In the genomic region with DNA sequence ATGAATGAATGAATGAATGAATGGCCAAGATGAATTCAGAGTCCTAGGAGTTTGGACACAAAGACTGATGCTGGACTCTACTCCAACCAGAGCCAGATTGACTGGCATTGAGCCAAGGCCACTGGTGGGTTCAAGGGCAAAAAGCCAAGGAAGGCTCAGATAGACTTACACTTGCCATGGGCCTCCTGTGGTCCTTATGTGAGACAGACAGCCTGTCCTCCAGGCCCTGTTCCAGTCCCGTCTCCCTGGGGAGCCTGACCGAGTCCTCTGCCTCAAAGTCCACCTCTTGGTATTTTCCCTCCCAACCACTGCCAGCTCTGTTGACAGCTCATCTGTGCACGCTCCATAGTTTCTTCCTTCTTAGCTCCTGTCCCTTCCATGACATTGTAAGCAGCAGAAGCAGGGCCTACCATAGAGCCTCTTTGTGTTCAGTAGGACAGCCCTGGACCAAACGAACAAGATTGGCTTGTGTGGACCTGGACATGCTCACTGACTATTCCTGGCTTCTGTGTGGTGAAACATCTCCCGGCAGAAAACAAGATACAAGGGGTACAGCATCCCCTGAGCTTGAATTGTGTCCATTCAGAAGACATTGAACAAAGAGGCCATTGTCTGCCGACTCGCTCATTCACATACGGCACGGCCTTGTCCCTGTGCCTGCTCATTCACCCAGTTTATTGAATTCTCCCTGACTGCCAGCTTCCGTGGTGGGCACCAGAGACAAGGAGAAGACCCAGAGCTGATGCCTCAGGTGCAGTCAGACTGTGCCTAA, we compare ENCODE assay signal across 8 mouse cellular contexts. TPM values are rescaled to one million over a fixed set of nuclear protein-coding genes. Genes with fewer than 3 reads are reported as not detected.
A peak's percentile ranks its signal among the peaks of the same experiment; 100 is the strongest.
DNase-seq lines count a peak whose midpoint lies in the region.

No protein-coding gene starts in this region.

- DNase-seq in adrenal gland, postnatal 14 days: peak; percentile 11
- DNase-seq in adrenal gland, adult (ENCODE audit: inconsistent age in 2 of 2, low spot score in 1 of 2): no peak
- peak; percentile 53 for DNase-seq in layer of hippocampus, adult 11-12 months (ENCODE audit: low spot score)
- no peak for DNase-seq in layer of hippocampus, adult 9-10 months (ENCODE audit: low spot score)
- peak; percentile 27 for DNase-seq in MN1 (ENCODE audit: low spot score)
- peak; percentile 58 to 61 for DNase-seq in cerebellum, postnatal 36 days
- no peak for DNase-seq in lung, postnatal 10 days
- DNase-seq in gastrocnemius, postnatal 25 days: no peak

RNA-seq across cellular contexts. Expression of a gene that starts 10.8 kb away (rescaled TPM):
- total RNA-seq in adrenal gland, postnatal 14 days (2021): 12.3 and 13.6 TPM in 2 replicates
- 1 to 10 TPM; 5.8 to 7.4 TPM for total RNA-seq in gastrocnemius, postnatal 25 days (2021)

RNA-seq across cellular contexts. Expression of a gene that starts 18.9 kb away (rescaled TPM):
- 72.5 and 75.9 TPM in 2 replicates for total RNA-seq in adrenal gland, postnatal 14 days (2021)
- 10 to 100 TPM; 27.9 to 28.1 TPM for total RNA-seq in gastrocnemius, postnatal 25 days (2021)

RNA-seq across cellular contexts. Expression of a gene that starts 18.9 kb away (rescaled TPM):
- 8.1 and 9.4 TPM in 2 replicates for total RNA-seq in adrenal gland, postnatal 14 days (2021)
- 1 to 10 TPM; 1.9 to 3.0 TPM for total RNA-seq in gastrocnemius, postnatal 25 days (2021)

RNA-seq across cellular contexts. Expression of a gene that starts 19.6 kb away (rescaled TPM):
- 0.78 and 1.4 TPM in 2 replicates for total RNA-seq in adrenal gland, postnatal 14 days (2021)
- under 1 TPM; 0.08 to 0.10 TPM for total RNA-seq in gastrocnemius, postnatal 25 days (2021)

RNA-seq across cellular contexts. Expression of a gene that starts 40.8 kb away (rescaled TPM):
- 0.11 and 0.15 TPM in 2 replicates for total RNA-seq in adrenal gland, postnatal 14 days (2021)
- under 1 TPM in 1 of 2 experiments, not detected in 1; 0.19 TPM for total RNA-seq in gastrocnemius, postnatal 25 days (2021)

Comparison
In these comparisons a context has a peak if more than half of its experiments do, and no peak if none do; other contexts are left out.
1. DNase-seq: peak in adrenal gland, postnatal 14 days (single experiment), layer of hippocampus, adult 11-12 months (single experiment), MN1 (single experiment) and cerebellum, postnatal 36 days (2 of 2); none in adrenal gland, adult (0 of 2), layer of hippocampus, adult 9-10 months (single experiment), lung, postnatal 10 days (single experiment) and gastrocnemius, postnatal 25 days (single experiment).